Mouse (Mus musculus): ENCODE data around the gene Klhl2. TPM values are rescaled to one million over a fixed set of nuclear protein-coding genes. Genes with fewer than 3 reads are reported as not detected.

The Klhl2 gene
- polyA plus RNA-seq, 1 experiment = 0.04 TPM

DNA sequence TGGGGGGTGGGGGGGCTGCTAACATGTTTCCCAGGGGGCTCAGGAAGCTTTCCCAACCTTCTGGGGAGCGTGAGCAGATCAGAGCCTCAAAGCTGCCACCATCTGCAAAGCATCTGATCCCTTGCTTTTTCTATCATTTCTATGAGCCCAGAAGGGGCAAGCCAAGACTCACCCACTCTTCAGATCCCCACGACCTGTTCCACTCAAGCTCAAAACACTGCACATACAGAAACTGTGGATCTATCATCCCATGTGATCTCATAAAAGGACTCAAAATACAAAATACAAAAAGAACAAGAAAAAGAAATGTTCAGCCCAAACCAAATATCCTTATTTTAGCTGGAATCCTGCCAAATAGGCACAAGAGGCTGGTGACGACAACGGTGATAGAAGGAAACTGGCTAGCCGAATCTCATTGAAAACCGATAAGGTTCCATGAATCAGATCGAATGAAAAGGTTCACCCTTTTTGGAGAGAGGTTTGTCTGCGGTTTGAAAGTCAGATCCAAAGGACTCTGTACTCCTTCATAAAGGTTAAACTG is 1.5 kb downstream of the Klhl2 start:
- Histone ChIP-seq H3K36me3 (ENCODE audit: control insufficient read depth) (no peaks in the 10 kb centered on the region), H3K4me3 (replicated peaks) (no peak overlapping the region), H3K9me3 (ENCODE audit: control insufficient read depth, low read length) (no peaks in the 10 kb centered on the region), H3K27me3 (ENCODE audit: control insufficient read depth) (peaks cover 37% of the 10 kb centered on the region), H3K4me1 (ENCODE audit: control insufficient read depth) (peaks cover 8% of the 10 kb centered on the region)
- TF ChIP-seq TAL1 (IDR thresholded peaks at IDR 0.05; ENCODE audit: low read length) = no peak
- TF ChIP-seq GATA1 (IDR thresholded peaks at IDR 0.05; ENCODE audit: low read length) = no peak

DNA sequence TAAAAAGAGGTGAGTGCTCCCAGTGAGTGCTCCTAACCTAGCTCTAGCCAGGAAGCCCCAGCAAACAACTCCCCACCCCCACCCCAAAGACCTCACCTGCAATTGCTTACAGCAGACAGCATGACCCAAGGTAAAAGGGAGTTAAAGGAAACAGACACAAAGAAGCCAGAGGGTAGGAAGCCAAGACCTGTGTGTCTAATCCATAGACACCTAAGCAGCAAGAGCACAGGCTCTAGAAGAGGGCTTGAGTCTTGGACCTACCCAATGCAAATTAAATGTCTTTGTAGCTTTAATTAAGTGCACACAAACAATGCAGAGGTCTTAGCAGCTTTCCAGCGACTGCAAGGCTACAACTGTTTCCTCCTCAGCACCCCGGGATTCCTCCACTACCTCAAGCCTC is 2.2 kb downstream of the Klhl2 start:
- H3K4me3 ChIP-seq (replicated peaks) = no peak overlapping the region
- no peaks in the 10 kb centered on the region for H3K9me3 ChIP-seq (ENCODE audit: control insufficient read depth, low read length)
- H3K4me1 ChIP-seq (ENCODE audit: control insufficient read depth) = peaks cover 8% of the 10 kb centered on the region
- H3K36me3 ChIP-seq (ENCODE audit: control insufficient read depth) = no peaks in the 10 kb centered on the region
- peaks cover 37% of the 10 kb centered on the region for H3K27me3 ChIP-seq (ENCODE audit: control insufficient read depth)
- no peak for TF ChIP-seq TAL1 (IDR thresholded peaks at IDR 0.05; ENCODE audit: low read length)
- no peak for TF ChIP-seq GATA1 (IDR thresholded peaks at IDR 0.05; ENCODE audit: low read length)

DNA sequence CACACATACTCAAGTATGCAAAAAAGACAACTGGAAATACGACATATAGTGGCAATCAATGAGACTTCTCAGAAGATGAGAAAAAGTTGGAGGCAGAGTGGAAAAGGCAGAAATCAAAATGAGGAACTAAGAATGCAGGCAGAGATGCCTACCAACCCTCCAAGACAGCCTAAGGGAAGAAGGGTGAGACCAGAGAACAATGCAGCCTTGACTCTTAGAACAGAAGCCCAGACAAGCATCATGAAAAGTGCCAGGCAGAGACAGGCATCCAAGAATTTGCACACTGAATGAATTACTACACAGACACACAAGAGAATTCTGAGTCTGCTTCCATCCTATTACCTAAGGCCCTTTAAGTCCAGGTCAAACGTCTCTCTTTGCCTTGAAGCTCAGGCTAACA is 2.6 kb downstream of the Klhl2 start:
- H3K27me3 ChIP-seq (ENCODE audit: control insufficient read depth) = peaks cover 37% of the 10 kb centered on the region
- TF ChIP-seq GATA1 (IDR thresholded peaks at IDR 0.05; ENCODE audit: low read length) (no peak), TAL1 (IDR thresholded peaks at IDR 0.05; ENCODE audit: low read length) (no peak)
- H3K36me3 ChIP-seq (ENCODE audit: control insufficient read depth) = no peaks in the 10 kb centered on the region
- peaks cover 8% of the 10 kb centered on the region for H3K4me1 ChIP-seq (ENCODE audit: control insufficient read depth)
- no peak overlapping the region for H3K4me3 ChIP-seq (replicated peaks)
- no peaks in the 10 kb centered on the region for H3K9me3 ChIP-seq (ENCODE audit: control insufficient read depth, low read length)

DNA sequence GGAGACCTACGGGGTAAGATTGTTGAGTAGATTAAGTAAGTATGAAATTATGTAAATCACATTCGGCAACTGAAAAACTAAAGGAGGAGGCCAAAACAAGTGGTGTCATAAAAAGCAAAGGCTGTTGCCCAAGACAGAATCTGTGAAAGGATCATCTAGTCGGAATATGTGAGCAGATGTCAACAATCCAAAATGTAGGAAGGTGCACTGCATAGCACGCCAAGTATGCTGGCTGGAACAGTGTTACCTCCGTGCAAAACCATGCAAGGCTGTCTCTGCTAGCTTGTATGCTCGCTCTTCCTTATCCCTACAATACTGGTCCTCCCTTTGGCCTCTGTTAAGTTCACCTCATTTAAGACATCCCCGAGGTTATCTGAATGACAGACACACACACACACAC is 4.5 kb downstream of the Klhl2 start:
- no peaks in the 10 kb centered on the region for H3K36me3 ChIP-seq (ENCODE audit: control insufficient read depth)
- peaks cover 27% of the 10 kb centered on the region for H3K27me3 ChIP-seq (ENCODE audit: control insufficient read depth)
- H3K4me3 ChIP-seq (replicated peaks) = no peak overlapping the region
- no peak for TF ChIP-seq TAL1 (IDR thresholded peaks at IDR 0.05; ENCODE audit: low read length)
- no peak for TF ChIP-seq GATA1 (IDR thresholded peaks at IDR 0.05; ENCODE audit: low read length)
- peaks cover 6% of the 10 kb centered on the region for H3K4me1 ChIP-seq (ENCODE audit: control insufficient read depth)
- no peaks in the 10 kb centered on the region for H3K9me3 ChIP-seq (ENCODE audit: control insufficient read depth, low read length)

DNA sequence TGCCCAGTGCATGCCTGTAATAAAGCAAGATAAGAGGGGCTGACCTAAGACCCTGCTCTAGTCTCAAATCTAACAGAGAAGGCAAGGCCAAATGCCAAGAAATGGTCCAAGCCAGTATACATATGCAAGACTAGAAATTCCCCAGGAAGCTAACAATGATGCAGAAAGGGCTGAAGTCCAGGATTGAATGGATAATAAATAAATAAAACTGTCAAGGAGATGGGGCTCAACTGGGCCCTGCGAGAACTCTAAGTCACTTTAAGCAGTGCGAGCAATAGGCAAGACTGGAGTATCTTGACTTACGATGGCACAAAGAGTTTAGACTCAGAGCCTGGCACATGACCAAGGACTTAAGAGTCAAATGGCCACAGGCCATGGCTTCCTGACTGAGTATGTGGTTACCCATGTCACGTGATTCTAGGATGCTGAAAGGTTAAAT is 5.8 kb downstream of the Klhl2 start:
- TF ChIP-seq TAL1 (IDR thresholded peaks at IDR 0.05; ENCODE audit: low read length) (no peak), GATA1 (IDR thresholded peaks at IDR 0.05; ENCODE audit: low read length) (no peak)
- Histone ChIP-seq H3K27me3 (ENCODE audit: control insufficient read depth) (peaks cover 16% of the 10 kb centered on the region), H3K36me3 (ENCODE audit: control insufficient read depth) (no peaks in the 10 kb centered on the region), H3K4me1 (ENCODE audit: control insufficient read depth) (peaks cover under 1% of the 10 kb centered on the region), H3K4me3 (replicated peaks) (no peak overlapping the region), H3K9me3 (ENCODE audit: control insufficient read depth, low read length) (no peaks in the 10 kb centered on the region)

DNA sequence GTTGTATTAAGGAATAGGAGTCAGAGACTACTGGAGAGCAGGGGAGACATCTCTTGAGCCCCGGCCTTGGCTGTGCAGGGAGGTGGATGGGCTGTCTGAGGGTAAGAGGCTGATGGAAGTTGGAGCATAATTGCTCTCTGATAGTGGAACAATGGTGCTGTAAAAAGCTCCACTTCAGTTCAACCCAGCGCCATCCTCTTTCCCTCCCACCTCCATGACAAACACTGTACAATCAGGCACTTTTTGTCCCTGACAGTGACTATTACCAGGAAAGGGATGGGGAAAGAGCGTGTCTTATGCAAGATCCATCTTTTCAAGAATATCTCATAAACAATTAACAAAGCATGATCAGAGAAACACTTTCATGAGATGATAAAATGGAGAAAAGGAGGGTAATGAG is 6.6 kb downstream of the Klhl2 start:
- no peak for TF ChIP-seq TAL1 (IDR thresholded peaks at IDR 0.05; ENCODE audit: low read length)
- TF ChIP-seq GATA1 (IDR thresholded peaks at IDR 0.05; ENCODE audit: low read length) = no peak

DNA sequence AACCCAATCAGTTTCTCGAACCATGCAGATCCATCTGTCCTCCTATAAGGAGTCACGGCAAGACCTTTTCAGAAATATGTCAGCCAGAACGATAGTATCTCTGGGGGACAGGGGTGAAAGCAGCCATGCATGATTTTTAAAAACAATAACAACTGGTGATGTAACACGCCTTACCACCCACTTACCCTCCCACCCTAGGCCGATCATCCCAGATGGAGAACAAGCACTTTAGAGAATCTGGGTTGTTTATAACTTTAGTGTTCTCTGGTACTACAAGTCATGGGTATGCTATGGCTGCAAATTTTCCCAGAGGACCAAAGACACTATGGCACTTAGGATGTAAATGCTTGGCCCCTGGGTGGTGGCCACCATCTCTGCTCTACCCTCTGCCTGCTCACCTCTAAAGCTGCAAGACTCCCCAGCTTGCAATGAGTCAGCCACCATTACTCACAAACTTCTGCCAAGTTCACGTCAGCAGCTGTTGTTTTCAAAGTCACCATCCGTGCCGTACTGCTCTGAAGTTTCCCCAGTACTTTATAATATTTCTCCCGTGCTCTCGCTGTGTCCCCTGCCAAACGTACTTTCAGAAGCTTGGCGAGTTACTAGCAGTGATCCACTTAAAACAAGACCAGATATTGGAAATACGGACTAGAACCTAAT is 7.9 kb downstream of the Klhl2 start:
- TF ChIP-seq TAL1 (IDR thresholded peaks at IDR 0.05; ENCODE audit: low read length) (no peak), GATA1 (IDR thresholded peaks at IDR 0.05; ENCODE audit: low read length) (no peak)
- Histone ChIP-seq H3K4me1 (ENCODE audit: control insufficient read depth) (no peaks in the 10 kb centered on the region), H3K4me3 (replicated peaks) (no peak overlapping the region), H3K9me3 (ENCODE audit: control insufficient read depth, low read length) (no peaks in the 10 kb centered on the region), H3K36me3 (ENCODE audit: control insufficient read depth) (no peaks in the 10 kb centered on the region), H3K27me3 (ENCODE audit: control insufficient read depth) (no peaks in the 10 kb centered on the region)

More for the DNA sequence above, 6.6 kb downstream of the Klhl2 start:
- Histone ChIP-seq H3K27me3 (ENCODE audit: control insufficient read depth) (peaks cover 7% of the 10 kb centered on the region), H3K36me3 (ENCODE audit: control insufficient read depth) (no peaks in the 10 kb centered on the region), H3K9me3 (ENCODE audit: control insufficient read depth, low read length) (no peaks in the 10 kb centered on the region), H3K4me3 (replicated peaks) (no peak overlapping the region), H3K4me1 (ENCODE audit: control insufficient read depth) (no peaks in the 10 kb centered on the region)

DNA sequence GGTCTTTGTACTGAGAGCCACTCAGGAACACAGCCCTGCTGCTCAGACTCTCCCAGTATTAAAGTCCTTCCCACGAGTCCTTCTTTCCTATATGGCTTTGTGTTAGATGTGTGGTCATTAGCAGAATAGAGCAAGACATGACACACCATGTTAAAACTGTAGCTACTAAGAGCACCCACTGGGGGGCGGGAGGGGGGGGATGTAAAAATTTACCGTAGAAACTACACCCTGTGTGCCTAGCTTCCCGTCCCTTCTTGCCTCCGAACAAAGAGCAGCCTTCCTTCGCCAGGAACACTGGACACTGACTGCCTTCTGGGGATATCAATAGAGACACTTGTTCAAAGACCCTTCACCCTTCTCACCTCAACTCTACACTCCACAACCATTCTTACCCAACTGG is 10.2 kb downstream of the Klhl2 start:
- Histone ChIP-seq H3K27me3 (ENCODE audit: control insufficient read depth) (no peaks in the 10 kb centered on the region), H3K9me3 (ENCODE audit: control insufficient read depth, low read length) (no peaks in the 10 kb centered on the region), H3K4me1 (ENCODE audit: control insufficient read depth) (no peaks in the 10 kb centered on the region), H3K36me3 (ENCODE audit: control insufficient read depth) (no peaks in the 10 kb centered on the region), H3K4me3 (replicated peaks) (no peak overlapping the region)
- TF ChIP-seq GATA1 (IDR thresholded peaks at IDR 0.05; ENCODE audit: low read length) (no peak), TAL1 (IDR thresholded peaks at IDR 0.05; ENCODE audit: low read length) (no peak)

DNA sequence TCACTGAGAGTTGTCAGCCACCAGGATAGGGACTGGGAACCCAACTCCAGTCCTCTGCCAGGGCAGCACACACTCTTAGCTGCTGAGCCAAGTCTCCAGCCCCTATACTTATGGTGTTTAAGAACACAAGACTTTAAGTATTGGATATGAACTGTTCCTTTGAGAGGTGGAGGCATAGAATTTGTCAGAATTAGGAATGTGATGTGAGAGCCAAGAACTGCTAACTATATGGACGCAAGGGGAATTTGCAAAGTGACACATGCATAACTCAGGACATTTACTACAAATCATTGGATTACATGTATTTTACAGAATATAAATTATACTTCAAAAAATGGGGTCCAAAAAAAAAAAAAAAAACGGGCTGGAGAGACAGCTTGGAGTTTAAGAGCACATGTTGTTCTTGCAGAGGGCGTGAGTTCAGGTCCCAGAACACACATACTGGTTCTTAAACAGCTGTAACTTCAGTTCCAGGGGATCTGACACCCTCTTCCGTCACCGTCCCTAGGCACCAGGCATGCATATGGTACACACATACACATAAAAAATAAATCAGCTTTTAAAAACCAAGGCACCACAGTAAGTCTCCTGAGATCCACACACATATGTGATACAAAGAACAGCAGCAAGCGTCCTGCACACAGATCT is 14.2 kb downstream of the Klhl2 start:
- TF ChIP-seq TAL1 (IDR thresholded peaks at IDR 0.05; ENCODE audit: low read length) (no peak), GATA1 (IDR thresholded peaks at IDR 0.05; ENCODE audit: low read length) (no peak)
- Histone ChIP-seq H3K4me3 (replicated peaks) (no peak overlapping the region), H3K27me3 (ENCODE audit: control insufficient read depth) (no peaks in the 10 kb centered on the region), H3K4me1 (ENCODE audit: control insufficient read depth) (no peaks in the 10 kb centered on the region), H3K9me3 (ENCODE audit: control insufficient read depth, low read length) (no peaks in the 10 kb centered on the region), H3K36me3 (ENCODE audit: control insufficient read depth) (no peaks in the 10 kb centered on the region; the same call in 1 of the 2 replicates)

All from erythroblast, embryonic 14.5 days (primary cell).